Mouse (Mus musculus): ENCODE data around the gene Gpr161. TPM values are rescaled to one million over a fixed set of nuclear protein-coding genes. Genes with fewer than 3 reads are reported as not detected.

Gene Gpr161
- total and polyA plus RNA-seq, 3 experiments: 0.11 TPM; not detected in 2

GRCm38 (mm10) chr1:165303209-165303608, 7.6 kb downstream of the Gpr161 start:
- no peak for DNase-seq (ENCODE audit: low spot score)
- Histone ChIP-seq H3K9me3 (replicated peaks) (no peaks in the 10 kb centered on the region), H3K4me3 (ENCODE audit: low read depth, low read length) (no peak overlapping the region), H3K4me1 (ENCODE audit: insufficient read depth, low read depth, low read length) (peaks cover 3% of the 10 kb centered on the region; the same call in 1 of the 2 replicates), H3K27me3 (ENCODE audit: insufficient read depth, low read length) (peaks cover 30% of the 10 kb centered on the region), H3K36me3 (replicated peaks) (no peaks in the 10 kb centered on the region)
- TF ChIP-seq GATA1 (IDR thresholded peaks at IDR 0.05; ENCODE audit: borderline replicate concordance, low read length): no peak
- TF ChIP-seq GATA2 (IDR thresholded peaks at IDR 0.05; ENCODE audit: borderline replicate concordance, low read depth, low read length): no peak
- no peak for TF ChIP-seq TAL1 (conservative IDR thresholded peaks at IDR 0.05; ENCODE audit: low read depth, low read length)
- TF ChIP-seq POLR2AphosphoS5 (IDR thresholded peaks at IDR 0.05; ENCODE audit: insufficient replicate concordance, low read depth, low read length): no peak
- TF ChIP-seq CTCF (IDR thresholded peaks at IDR 0.05; ENCODE audit: low read depth, low read length): no peak
- no peak for ATAC-seq (ENCODE audit: extremely low read depth, insufficient number of reproducible peaks, low FRiP score, poor library complexity, severe bottlenecking)

GRCm38 (mm10) chr1:165304341-165304740, 8.8 kb downstream of the Gpr161 start:
- ATAC-seq (ENCODE audit: extremely low read depth, insufficient number of reproducible peaks, low FRiP score, poor library complexity, severe bottlenecking): no peak
- DNase-seq (ENCODE audit: low spot score): no peak
- no peak overlapping the region for H3K4me3 ChIP-seq (ENCODE audit: low read depth, low read length)
- peaks cover 3% of the 10 kb centered on the region; the same call in 1 of the 2 replicates for H3K4me1 ChIP-seq (ENCODE audit: insufficient read depth, low read depth, low read length)
- H3K9me3 ChIP-seq (replicated peaks): no peaks in the 10 kb centered on the region
- no peaks in the 10 kb centered on the region for H3K36me3 ChIP-seq (replicated peaks)
- no peak for TF ChIP-seq GATA1 (IDR thresholded peaks at IDR 0.05; ENCODE audit: borderline replicate concordance, low read length)
- TF ChIP-seq CTCF (IDR thresholded peaks at IDR 0.05; ENCODE audit: low read depth, low read length): no peak
- no peak for TF ChIP-seq GATA2 (IDR thresholded peaks at IDR 0.05; ENCODE audit: borderline replicate concordance, low read depth, low read length)
- TF ChIP-seq TAL1 (conservative IDR thresholded peaks at IDR 0.05; ENCODE audit: low read depth, low read length): no peak
- no peak for TF ChIP-seq POLR2AphosphoS5 (IDR thresholded peaks at IDR 0.05; ENCODE audit: insufficient replicate concordance, low read depth, low read length)
- peaks cover 32% of the 10 kb centered on the region for H3K27me3 ChIP-seq (ENCODE audit: insufficient read depth, low read length)

GRCm38 (mm10) chr1:165308180-165308579, 12.6 kb downstream of the Gpr161 start:
- DNase-seq (ENCODE audit: low spot score): no peak
- no peak for ATAC-seq (ENCODE audit: extremely low read depth, insufficient number of reproducible peaks, low FRiP score, poor library complexity, severe bottlenecking)
- Histone ChIP-seq H3K4me3 (ENCODE audit: low read depth, low read length) (no peak overlapping the region), H3K27me3 (ENCODE audit: insufficient read depth, low read length) (peaks cover 17% of the 10 kb centered on the region), H3K4me1 (ENCODE audit: insufficient read depth, low read depth, low read length) (peaks cover 3% of the 10 kb centered on the region; the same call in 1 of the 2 replicates), H3K9me3 (replicated peaks) (no peaks in the 10 kb centered on the region), H3K36me3 (replicated peaks) (no peaks in the 10 kb centered on the region)
- no peak for TF ChIP-seq TAL1 (conservative IDR thresholded peaks at IDR 0.05; ENCODE audit: low read depth, low read length)
- no peak for TF ChIP-seq GATA1 (IDR thresholded peaks at IDR 0.05; ENCODE audit: borderline replicate concordance, low read length)
- no peak for TF ChIP-seq CTCF (IDR thresholded peaks at IDR 0.05; ENCODE audit: low read depth, low read length)
- TF ChIP-seq GATA2 (IDR thresholded peaks at IDR 0.05; ENCODE audit: borderline replicate concordance, low read depth, low read length): no peak
- TF ChIP-seq POLR2AphosphoS5 (IDR thresholded peaks at IDR 0.05; ENCODE audit: insufficient replicate concordance, low read depth, low read length): no peak

GRCm38 (mm10) chr1:165316361-165316760, 20.8 kb downstream of the Gpr161 start:
- peaks cover 10% of the 10 kb centered on the region for H3K4me1 ChIP-seq (ENCODE audit: insufficient read depth, low read depth, low read length)
- H3K4me3 ChIP-seq (ENCODE audit: low read depth, low read length): no peak overlapping the region
- TF ChIP-seq POLR2AphosphoS5 (IDR thresholded peaks at IDR 0.05; ENCODE audit: insufficient replicate concordance, low read depth, low read length) (no peak), GATA1 (IDR thresholded peaks at IDR 0.05; ENCODE audit: borderline replicate concordance, low read length) (no peak), TAL1 (conservative IDR thresholded peaks at IDR 0.05; ENCODE audit: low read depth, low read length) (no peak), GATA2 (IDR thresholded peaks at IDR 0.05; ENCODE audit: borderline replicate concordance, low read depth, low read length) (no peak), CTCF (IDR thresholded peaks at IDR 0.05; ENCODE audit: low read depth, low read length) (no peak)
- DNase-seq (ENCODE audit: low spot score) (no peak), ATAC-seq (ENCODE audit: extremely low read depth, insufficient number of reproducible peaks, low FRiP score, poor library complexity, severe bottlenecking) (no peak)
- H3K36me3 ChIP-seq (replicated peaks): no peaks in the 10 kb centered on the region
- no peaks in the 10 kb centered on the region for H3K9me3 ChIP-seq (replicated peaks)
- peaks cover 26% of the 10 kb centered on the region for H3K27me3 ChIP-seq (ENCODE audit: insufficient read depth, low read length)

- Histone ChIP-seq H3K9me3 (replicated peaks) (no peaks in the 10 kb centered on the region), H3K27me3 (ENCODE audit: insufficient read depth, low read length) (peaks cover 24% of the 10 kb centered on the region), H3K36me3 (replicated peaks) (peaks cover 3% of the 10 kb centered on the region), H3K4me3 (ENCODE audit: low read depth, low read length) (no peak overlapping the region), H3K4me1 (ENCODE audit: insufficient read depth, low read depth, low read length) (peaks cover 29% of the 10 kb centered on the region)
- TF ChIP-seq CTCF (IDR thresholded peaks at IDR 0.05; ENCODE audit: low read depth, low read length) (peak; percentile 84), GATA1 (IDR thresholded peaks at IDR 0.05; ENCODE audit: borderline replicate concordance, low read length) (no peak), POLR2AphosphoS5 (IDR thresholded peaks at IDR 0.05; ENCODE audit: insufficient replicate concordance, low read depth, low read length) (no peak), GATA2 (IDR thresholded peaks at IDR 0.05; ENCODE audit: borderline replicate concordance, low read depth, low read length) (no peak), TAL1 (conservative IDR thresholded peaks at IDR 0.05; ENCODE audit: low read depth, low read length) (no peak)
- ATAC-seq (ENCODE audit: extremely low read depth, insufficient number of reproducible peaks, low FRiP score, poor library complexity, severe bottlenecking) (0 out of 2 replicates have a peak, but pooled peaks have one; percentile 47), DNase-seq (ENCODE audit: low spot score) (peak; percentile 49)
Measured at GRCm38 (mm10) chr1:165320141-165320934, 24.7 kb downstream of the Gpr161 start.

- DNase-seq (ENCODE audit: low spot score) (no peak), ATAC-seq (ENCODE audit: extremely low read depth, insufficient number of reproducible peaks, low FRiP score, poor library complexity, severe bottlenecking) (no peak)
- Histone ChIP-seq H3K9me3 (replicated peaks) (no peaks in the 10 kb centered on the region), H3K4me3 (ENCODE audit: low read depth, low read length) (no peak overlapping the region), H3K27me3 (ENCODE audit: insufficient read depth, low read length) (peaks cover 21% of the 10 kb centered on the region), H3K4me1 (ENCODE audit: insufficient read depth, low read depth, low read length) (peaks cover 29% of the 10 kb centered on the region), H3K36me3 (replicated peaks) (peaks cover 8% of the 10 kb centered on the region)
- TF ChIP-seq GATA2 (IDR thresholded peaks at IDR 0.05; ENCODE audit: borderline replicate concordance, low read depth, low read length) (no peak), TAL1 (conservative IDR thresholded peaks at IDR 0.05; ENCODE audit: low read depth, low read length) (no peak), GATA1 (IDR thresholded peaks at IDR 0.05; ENCODE audit: borderline replicate concordance, low read length) (no peak), POLR2AphosphoS5 (IDR thresholded peaks at IDR 0.05; ENCODE audit: insufficient replicate concordance, low read depth, low read length) (no peak), CTCF (IDR thresholded peaks at IDR 0.05; ENCODE audit: low read depth, low read length) (no peak)
Measured at GRCm38 (mm10) chr1:165321393-165321861, 25.8 kb downstream of the Gpr161 start.

Measured in G1E (cell line).